Mouse (Mus musculus): ENCODE data around the gene Slc7a1.

The Slc7a1 gene

DNA sequence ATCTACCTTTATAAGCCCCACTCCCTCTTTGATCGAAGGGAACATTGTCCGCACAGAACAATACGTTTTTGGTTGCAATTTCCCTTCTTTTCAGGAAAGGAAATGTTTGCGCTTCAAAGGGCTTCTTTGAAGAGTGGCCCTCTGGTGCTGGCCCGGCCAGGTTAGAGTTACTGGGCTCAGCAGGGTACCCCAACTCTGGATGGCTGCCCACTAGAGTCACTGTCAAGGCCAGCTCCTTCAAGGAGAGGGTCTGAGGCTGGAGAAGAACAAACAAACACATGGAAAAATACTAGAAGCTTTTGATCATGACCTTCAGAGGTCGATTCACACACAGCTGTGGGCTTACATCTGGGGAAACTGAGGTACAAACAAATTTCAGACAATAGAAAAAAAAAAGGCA, 6.9 kb downstream of the Slc7a1 start:
- DNase-seq (ENCODE audit: low spot score in 2 of 2): no peak

DNA sequence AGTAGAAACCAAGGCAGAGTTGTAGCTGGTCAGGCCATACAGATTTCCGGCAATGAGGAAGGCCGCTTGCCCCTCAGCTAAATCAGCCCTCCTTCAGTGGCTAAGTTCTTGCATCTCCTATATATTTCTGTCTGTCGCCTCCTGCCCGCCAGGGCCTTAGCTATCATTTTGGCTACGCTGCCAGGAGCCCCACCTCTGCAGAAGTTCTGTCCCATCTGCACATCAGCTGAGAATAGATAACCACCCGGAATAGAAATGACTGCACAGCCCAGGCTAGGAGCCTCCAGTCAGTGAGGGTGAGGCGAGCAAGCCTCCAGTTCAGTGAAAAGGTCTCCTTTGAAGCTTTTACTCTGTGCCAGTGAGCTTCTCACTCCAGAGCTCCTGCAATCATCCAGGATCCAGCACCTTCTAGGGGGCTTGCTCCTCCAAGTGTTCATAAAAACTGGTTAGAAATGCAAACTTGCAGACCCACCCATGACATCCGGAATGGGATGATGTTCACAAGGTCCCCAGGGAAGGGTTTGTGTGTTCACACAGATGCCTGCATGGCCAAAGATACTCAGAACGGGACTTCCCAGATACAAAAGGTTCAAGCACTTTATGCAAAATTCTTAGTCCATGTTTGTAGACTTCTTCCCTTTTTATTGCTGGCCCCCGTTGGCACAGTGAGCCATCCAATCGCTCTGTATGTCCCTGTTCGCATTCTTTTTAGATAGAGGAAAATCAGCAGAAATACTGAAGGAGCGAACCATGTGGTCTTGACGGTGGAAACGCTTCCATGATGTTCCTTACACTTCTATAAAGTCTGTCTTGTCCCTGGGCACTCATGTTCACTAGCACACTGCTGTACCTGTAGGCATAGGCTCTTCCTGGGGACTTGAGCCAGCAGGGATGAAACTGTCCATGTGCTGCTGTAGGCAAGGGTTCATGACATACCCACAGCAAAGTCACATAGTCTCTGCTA, 10.4 kb downstream of the Slc7a1 start:
- peak; percentile 21 to 41 for DNase-seq (ENCODE audit: low spot score in 2 of 2)

DNA sequence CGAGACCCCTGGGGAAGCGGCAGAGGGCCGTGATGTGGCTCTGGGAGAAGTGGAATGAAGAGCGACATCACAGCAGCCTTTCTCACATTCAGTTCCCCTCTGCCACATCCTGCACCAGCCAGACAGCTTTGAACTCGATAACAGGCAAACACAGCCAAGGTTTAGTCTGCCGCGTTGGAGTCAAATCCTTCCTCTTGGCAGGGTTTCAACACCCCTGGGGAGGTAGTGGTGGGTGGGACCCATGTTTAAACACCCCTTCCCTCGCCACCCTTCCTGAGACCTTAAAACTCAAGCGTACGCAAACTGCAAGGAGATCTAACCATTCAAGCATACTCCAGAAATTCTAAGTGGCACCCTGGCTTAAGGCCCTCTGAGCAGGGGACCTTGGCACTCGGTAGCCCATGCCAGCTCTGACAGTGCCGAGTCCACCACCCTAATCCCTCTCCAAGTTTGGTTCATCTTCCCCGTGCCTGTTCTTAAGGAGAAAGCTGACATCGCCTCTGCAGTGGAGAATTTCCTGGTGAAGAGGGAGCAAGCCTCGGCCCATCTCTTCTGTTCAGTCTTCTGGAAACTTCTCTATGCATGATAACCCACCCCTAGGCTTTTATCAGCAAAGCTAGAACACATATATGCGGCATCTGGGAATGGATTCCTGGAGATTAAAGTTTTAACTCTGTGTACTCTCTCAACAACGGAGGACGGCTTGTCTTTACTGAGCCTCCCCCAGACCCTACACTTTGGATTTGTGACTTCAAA, 11.3 kb downstream of the Slc7a1 start:
- peak in 1 of 2 experiments; percentile 7 for DNase-seq (ENCODE audit: low spot score in 2 of 2)

DNA sequence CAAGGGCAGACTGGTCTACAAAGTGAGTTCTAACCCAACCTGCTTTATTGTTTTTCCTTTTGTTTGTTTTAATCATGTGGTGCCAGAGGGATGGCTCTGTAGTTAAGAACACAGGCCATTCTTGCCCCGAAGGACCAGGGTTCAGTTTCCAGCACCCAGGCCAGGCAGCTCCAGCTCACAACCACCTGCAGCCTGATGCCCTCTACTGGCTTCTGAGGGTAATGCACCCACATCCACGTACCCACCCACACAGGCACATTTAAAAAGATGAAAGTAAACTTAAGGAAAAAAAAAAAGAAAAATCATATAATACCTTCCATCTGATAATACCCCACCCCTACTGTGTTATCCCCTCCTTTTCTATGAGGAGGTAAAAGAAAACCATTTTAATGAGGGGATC, 11.9 kb downstream of the Slc7a1 start:
- DNase-seq (ENCODE audit: low spot score in 2 of 2): no peak

DNA sequence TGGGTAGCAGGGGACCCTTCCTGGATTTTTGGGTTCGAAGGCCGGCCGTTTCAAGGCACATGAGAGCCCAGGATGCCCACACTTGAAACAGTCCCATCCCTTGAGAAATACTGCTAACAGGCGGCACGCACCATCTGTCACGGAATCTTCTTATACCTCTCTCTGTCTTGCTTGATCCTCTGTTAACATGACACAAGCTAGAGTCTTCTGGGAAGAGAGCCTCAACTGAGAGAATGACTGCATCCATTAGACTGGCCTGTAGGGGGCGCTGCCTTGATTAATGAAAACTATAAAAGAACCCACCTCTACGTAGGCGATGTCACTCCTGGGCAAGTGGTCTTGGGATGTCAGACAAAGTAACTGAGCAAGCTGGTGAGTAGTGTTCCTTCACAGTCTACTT, 13.2 kb downstream of the Slc7a1 start:
- DNase-seq (ENCODE audit: low spot score in 2 of 2): peak; percentile 43 to 59

DNA sequence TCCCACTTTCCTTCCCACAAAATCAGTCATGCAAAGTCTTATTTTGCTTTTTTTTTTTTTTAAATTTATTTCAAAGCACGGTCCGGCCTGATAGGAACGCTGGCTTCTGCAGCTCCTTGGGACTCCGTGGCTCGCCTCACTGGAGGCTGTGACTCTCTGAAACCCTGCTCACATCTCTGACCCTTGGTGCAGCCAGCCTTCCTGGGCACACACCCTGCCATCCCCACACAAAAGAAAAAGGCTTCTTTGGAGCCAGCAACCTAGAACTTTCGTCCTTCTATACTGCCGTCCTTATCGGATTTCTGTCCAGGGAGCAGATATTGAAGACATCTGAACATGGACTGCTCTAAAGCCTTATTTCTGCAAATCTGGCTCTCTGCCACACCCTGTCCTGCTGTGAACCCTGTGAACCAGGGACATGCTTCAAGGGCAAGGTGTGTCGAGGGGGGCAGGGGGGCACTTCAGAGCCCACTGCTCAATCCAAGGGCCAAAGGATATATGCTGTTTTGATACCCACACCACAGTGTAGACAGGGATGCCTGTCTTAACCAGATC, 15.1 kb downstream of the Slc7a1 start:
- DNase-seq (ENCODE audit: low spot score in 2 of 2): no peak

DNA sequence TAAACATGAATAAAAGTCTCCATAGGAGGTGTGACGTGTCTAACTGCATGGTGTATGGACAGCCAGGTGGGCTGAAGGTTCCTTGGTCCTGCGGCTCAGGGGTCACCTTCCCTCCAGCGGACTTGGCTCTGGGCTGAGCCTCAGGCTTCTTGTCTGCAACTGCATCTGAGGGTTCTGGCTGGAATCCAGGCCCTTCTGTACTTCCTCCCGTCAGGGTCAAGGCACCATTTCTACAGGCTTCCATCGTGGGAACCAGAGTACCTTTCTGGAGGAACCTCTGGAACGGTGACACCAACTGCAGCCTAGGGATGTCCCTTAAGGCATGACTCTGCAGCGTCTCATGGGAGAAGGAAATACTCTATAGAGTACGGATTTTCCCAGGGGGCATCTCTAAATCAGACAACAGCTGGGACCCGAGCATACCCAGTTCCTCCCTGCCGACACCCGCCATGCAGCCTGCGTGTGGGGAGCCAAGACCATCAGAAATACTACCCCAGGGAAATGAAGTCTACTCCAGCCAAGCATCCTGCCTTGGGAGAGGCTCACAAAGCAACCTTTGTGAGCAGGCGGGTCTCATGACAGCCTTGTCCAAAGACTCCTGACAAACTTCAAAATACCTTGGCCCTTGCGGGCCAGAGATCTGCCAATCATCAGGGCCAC, 15.7 kb downstream of the Slc7a1 start:
- no peak for DNase-seq (ENCODE audit: low spot score in 2 of 2)

DNA sequence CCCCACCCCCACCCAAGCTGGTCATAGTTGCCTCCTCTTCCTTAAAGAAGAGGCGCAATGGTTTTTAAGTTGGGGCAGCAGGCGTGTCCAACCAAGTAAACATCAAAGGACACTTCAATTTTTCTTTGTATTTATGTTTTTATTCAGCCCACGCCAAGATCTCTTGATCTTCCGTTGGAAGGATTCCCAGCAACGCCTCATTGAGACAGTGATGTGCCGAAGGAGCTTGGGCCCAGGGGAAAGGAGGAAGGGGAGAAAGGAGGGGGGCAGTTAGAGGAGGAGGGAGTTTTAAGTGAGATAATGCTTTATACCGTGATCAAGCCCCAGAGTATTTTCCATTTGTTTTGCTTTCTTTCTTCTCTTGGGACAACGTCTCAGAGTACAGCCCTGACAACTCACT, 18.6 kb downstream of the Slc7a1 start:
- no peak for DNase-seq (ENCODE audit: low spot score in 2 of 2)

DNA sequence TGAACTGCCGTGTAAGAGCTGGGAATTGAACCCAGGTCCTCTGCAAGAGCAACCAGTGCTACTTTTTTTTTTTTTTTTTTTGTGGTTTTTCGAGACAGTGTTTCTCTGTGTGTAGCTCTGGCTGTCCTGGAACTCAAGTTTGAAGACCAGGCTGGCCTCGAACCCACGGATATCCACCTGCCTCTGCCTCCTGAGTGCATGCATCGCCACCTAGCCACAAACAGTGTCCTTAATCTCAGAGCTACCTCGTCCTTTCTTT, 19.5 kb downstream of the Slc7a1 start:
- no peak for DNase-seq (ENCODE audit: low spot score in 2 of 2)

DNA sequence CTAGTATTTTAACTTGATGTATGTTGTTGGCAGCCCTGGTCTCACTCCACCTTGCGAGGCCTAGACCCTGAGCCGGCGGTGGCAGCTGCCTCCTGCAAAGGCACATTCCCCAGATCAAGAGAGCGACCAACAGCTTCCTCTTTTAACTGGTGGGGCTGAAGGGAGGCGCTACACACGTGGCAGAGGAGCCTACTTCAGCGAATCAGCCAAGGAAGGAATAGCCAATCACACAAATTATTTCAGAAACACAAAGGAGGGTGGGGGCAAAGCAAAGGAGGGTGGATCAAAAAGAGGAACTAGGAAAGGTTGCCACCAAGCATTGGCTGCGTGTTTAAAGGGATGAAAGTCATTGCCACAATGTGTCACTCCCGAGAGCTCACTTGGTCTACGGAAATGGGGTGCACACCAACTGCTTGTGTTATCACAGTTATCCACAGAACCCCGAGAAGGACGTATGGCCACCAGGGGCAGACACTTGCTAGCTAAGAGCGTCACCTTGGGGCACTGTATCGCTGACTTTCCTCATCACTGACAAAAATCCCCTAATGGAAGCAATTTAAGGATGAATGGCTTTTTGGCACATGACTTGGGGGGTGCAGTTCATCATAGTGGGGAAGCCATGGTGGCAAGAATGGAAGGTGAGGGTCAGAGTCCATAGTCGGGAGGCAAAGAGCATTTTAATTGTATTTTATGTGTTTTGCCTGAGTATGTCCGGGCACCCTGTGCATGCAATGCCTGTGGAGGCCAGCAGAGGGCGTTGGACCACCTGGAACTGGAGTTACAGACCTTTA, 20.1 kb downstream of the Slc7a1 start:
- DNase-seq (ENCODE audit: low spot score in 2 of 2): no peak

DNA sequence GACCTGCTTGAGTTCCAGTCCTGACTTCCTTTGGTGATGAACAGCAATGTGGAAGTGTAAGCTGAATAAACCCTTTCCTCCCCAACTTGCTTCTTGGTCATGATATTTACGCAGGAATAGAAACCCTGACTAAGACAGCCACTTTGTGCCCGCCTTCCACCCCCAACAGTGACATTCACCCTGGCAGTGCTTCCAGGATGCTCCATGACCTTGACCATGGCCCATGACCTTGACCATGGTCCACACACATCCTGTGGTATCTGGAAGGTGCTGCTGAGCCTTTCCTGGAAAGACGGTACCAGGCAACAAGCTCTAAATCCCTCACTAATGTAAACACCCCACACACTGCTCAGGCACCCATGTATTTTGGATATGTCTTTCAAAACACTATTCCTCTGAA, 21.0 kb downstream of the Slc7a1 start:
- no peak for DNase-seq (ENCODE audit: low spot score in 2 of 2)

DNA sequence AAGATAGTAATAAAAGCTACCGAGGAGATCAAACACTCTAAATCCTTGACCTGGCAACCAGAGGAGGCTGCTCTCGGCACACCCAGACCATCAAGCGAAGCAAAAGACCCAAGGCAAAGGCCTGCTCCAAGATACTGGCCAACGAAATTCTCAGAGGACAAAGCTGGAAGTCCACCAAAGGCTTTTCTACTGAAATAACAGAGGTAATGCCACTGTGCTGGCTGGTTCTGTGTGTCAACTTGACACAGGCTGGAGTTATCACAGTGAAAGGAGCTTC, 21.5 kb downstream of the Slc7a1 start:
- no peak for DNase-seq (ENCODE audit: low spot score in 2 of 2)

DNA sequence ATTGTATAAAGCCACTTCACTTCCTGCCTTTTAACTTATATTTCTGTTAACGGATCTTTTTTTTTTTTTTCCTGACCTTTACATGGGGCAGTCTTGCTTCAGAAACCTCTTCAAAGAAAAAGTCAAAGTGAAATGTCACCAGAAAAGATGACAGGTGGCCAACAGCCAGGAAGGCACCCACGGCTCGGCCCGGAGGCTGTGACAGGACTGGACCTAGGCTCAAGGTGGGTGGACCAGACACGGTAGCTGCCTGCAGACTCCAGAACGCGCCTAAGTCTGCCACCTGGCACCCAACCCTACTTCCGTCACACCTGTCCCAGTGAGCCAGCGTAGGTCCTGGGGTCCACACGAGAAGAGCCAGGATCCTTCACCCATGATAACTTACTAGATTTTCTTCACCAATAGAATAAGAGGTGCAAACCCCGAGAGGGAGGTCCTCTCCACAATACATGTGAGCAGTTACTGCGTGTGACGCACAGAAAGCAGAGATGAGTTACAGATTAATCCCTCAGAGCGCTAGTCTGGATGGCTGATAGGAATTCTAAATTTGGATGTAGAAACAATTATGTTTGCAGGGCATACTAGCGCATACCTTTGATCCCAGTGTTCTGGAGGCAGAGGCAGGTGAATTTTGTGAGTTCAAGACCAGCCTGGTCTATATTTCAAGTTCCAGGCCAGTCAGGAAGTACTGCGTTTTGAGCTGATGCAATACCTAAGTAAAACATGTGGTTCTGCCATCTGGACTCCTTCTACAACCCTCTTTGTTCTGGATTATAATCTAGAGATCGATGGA, 22.1 kb downstream of the Slc7a1 start:
- DNase-seq (ENCODE audit: low spot score in 2 of 2): no peak

DNA sequence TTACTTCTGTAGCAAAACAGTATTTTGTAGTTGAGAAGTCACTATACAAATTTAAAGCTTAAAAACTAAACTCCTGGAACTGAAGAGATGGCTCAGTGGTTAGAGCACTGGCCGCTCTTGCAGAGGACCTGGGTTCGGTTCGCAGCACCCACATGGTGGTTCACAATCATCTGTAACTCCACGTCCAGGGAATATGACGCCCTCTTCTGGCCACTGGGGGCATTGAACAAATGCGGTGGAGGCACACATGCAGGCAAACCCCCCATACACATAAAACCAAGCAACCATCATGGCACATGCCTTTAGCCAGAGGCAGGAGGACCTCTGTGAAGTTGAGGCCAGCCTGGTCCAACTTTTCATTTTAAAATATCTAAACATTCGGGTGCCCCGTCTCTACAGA, 23.3 kb downstream of the Slc7a1 start:
- no peak for DNase-seq (ENCODE audit: low spot score in 2 of 2)

DNA sequence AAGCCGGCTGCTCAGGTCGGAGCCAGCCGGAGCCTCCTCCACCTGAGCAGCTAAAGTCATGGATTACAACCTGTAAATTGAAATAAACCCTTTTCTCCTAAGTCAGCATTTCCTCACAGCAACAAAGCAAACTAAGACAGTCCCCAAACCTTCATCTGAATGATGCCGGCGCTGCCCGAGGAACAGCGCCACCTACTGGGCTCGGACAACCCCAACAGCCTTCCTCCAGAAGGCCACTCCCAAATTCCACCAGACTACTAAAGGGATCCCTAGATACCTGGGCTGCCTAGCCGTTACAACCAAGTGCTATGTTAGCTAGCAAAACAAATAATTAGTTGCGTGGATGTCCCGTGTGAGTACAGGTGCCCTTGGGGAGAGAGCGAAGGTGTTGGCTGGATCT, 24.2 kb downstream of the Slc7a1 start:
- DNase-seq (ENCODE audit: low spot score in 2 of 2): no peak

DNA sequence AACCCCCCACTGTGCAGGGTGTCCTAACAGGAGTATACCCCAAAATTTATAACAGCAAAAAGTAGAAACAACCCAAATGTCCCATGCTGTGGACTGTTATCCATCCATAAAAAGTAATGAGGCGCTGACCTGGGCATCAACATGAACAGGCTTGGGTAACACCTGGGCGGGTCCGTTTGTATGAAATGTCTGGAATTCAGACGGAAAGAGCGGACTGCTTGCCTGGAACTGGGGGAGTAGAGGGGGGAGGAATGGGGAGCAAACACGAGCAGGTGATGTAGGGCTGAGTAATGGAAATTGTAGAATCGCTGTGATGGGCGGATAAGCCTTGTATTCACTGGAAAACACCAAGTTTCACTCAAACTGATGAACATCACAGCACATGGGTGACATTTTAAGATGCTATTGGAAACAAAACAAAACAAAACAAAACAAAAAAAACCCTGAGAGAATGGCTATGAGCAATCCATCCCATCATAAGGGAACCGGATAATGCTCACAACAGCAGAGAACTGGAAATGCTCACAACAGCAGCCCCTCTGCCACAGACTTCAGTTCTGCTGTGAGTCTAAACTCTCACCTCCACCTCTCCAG, 26.5 kb downstream of the Slc7a1 start:
- DNase-seq (ENCODE audit: low spot score in 2 of 2): no peak

DNA sequence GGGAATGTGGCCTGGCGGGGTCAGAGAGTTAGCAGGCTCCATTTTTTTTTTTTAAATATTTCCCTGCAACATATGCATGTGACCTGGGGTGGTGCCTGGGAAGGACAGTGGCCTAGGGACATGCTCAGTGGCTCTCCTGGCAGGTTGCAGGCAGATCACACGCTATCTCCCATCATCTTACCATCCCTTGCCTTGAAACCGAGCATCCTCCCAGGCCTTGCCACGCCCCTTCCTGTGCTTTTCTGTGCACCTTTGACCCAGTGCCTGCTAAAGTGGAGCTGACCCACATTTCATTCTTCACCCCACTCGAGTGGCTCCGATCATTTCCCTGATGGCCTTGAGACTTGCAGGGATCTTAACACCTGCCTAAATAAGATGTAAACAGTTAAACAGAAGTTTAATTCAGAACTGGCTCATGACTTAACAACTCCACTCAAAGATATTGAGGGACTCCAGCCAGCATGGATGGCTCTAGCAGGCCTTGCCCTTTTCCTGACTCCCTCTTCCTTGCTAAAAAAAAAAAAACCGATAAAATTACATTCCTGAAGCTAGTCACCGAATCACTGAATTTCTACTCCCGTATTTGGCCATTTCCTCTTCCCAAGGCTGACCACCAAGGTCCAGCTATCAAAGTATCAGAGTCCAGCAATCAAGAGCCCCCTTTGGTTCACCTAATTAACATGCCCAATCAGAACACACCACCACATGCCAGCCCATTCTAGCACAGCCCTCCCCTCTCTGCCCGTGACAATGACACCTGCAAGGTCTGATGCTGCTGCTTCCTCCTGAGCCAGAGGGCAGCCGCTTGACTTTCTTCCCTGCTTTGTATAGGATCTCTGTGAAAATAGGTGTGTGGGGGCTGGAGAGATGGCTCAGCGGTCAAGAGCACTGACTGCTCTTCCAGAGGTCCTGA, 27.4 kb downstream of the Slc7a1 start:
- DNase-seq (ENCODE audit: low spot score in 2 of 2): no peak

DNA sequence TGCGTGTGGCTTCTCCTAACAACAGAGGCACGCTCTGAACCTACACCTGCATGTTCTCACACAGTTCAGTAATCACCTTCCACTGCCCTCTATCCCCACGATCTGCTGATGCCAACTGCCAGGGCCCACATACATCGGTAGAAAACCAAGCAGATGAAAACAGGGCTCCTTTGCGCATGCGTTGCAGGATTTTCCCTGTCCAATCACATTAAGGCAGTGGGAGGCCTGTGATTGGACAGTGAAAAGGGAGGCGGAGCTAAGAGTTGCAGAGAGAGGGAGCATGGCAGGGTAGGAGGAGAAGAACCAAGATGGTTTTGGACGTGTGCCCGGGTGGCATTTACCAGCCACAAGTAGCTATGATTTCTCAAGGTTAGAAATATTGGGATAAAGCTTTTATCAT, 28.3 kb downstream of the Slc7a1 start:
- DNase-seq (ENCODE audit: low spot score in 2 of 2): no peak

DNA sequence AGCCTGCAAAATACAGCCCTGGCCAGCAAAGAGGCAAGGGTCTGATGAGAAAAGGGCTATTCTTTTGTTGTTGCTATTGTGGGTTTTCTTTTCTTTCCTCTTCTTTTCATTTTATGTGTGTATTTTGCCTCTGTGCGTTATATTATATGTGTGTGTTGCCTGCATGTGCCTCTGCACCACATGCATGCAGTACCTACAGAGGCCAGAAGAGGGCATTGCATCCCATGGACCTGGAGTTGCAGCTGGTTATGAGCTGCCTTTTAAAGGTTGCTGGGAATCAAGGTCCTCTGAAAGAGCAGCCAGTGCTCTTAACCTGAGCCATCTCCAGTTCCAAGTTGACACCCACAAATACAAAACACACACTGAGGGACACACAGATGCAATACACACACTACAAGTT, 29.1 kb downstream of the Slc7a1 start:
- DNase-seq (ENCODE audit: low spot score in 2 of 2): no peak

DNA sequence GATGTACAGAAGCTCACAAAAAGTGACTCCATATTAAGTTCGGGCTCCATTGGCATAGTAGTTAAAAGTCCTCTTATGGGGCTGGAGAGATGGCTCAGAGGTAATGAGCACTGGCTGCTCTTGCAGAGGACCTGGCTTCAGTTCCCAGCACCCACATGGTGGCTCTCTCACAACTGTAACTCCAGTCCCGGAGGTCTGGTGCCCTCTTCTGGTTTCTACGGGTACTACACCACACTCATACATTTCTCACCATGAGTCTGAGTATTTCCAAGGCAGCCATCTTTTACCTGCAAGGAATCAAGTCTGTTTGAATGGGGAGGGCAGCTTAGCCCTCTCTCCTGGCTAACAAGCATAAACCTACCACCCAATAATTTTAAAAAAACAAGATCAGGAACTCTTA, 30.5 kb downstream of the Slc7a1 start:
- no peak for DNase-seq (ENCODE audit: low spot score in 2 of 2)
